Mouse (Mus musculus): ENCODE results near the gene Armc9.

Gene Armc9

GRCm38 (mm10) chr1:86154133-86154823, at the start of gene Armc9:
Gene Armc9 (plus strand): TSS chr1:86154780.
- DNase-seq (ENCODE audit: low read depth, low spot score) = peak; percentile 94

GRCm38 (mm10) chr1:86105054-86105453, 49.5 kb upstream of the Armc9 start:
- DNase-seq (ENCODE audit: low read depth, low spot score) = no peak

GRCm38 (mm10) chr1:86111779-86112178, 42.8 kb upstream of the Armc9 start, which contains the start of gene Htr2b:
Gene Htr2b (minus strand): TSS chr1:86111970.
- no peak for DNase-seq (ENCODE audit: low read depth, low spot score)

- no peak for DNase-seq (ENCODE audit: low read depth, low spot score)
Measured at GRCm38 (mm10) chr1:86114141-86114540, 40.4 kb upstream of the Armc9 start.

- DNase-seq (ENCODE audit: low read depth, low spot score) = no peak
Measured at GRCm38 (mm10) chr1:86119549-86119948, 35.0 kb upstream of the Armc9 start.

- DNase-seq (ENCODE audit: low read depth, low spot score) = no peak
Measured at GRCm38 (mm10) chr1:86126036-86126435, 28.5 kb upstream of the Armc9 start.

- DNase-seq (ENCODE audit: low read depth, low spot score) = no peak
Measured at GRCm38 (mm10) chr1:86133337-86133736, 21.2 kb upstream of the Armc9 start, which contains the start of gene Gm21972. Gene Gm21972 (plus strand): TSS chr1:86133637.

GRCm38 (mm10) chr1:86135315-86135714, 19.3 kb upstream of the Armc9 start:
- DNase-seq (ENCODE audit: low read depth, low spot score) = no peak

- no peak for DNase-seq (ENCODE audit: low read depth, low spot score)
Measured at GRCm38 (mm10) chr1:86141081-86141480, 13.5 kb upstream of the Armc9 start.

GRCm38 (mm10) chr1:86143165-86143564, 11.4 kb upstream of the Armc9 start:
- no peak for DNase-seq (ENCODE audit: low read depth, low spot score)

GRCm38 (mm10) chr1:86144001-86144944, 10.3 kb upstream of the Armc9 start:
- DNase-seq (ENCODE audit: low read depth, low spot score) = no peak

- no peak for DNase-seq (ENCODE audit: low read depth, low spot score)
Measured at GRCm38 (mm10) chr1:86146293-86146692, 8.3 kb upstream of the Armc9 start.

- no peak for DNase-seq (ENCODE audit: low read depth, low spot score)
Measured at GRCm38 (mm10) chr1:86147557-86147956, 7.0 kb upstream of the Armc9 start.

- no peak for DNase-seq (ENCODE audit: low read depth, low spot score)
Measured at GRCm38 (mm10) chr1:86148161-86148560, 6.4 kb upstream of the Armc9 start.

- DNase-seq (ENCODE audit: low read depth, low spot score) = no peak
Measured at GRCm38 (mm10) chr1:86150929-86151328, 3.7 kb upstream of the Armc9 start.

- DNase-seq (ENCODE audit: low read depth, low spot score) = no peak
Measured at GRCm38 (mm10) chr1:86151376-86151775, 3.2 kb upstream of the Armc9 start.

- no peak for DNase-seq (ENCODE audit: low read depth, low spot score)
Measured at GRCm38 (mm10) chr1:86152618-86153017, 2.0 kb upstream of the Armc9 start.

GRCm38 (mm10) chr1:86154824-86155164, 214 bp downstream of the Armc9 start:
- no peak for DNase-seq (ENCODE audit: low read depth, low spot score)

- no peak for DNase-seq (ENCODE audit: low read depth, low spot score)
Measured at GRCm38 (mm10) chr1:86156075-86156474, 1.5 kb downstream of the Armc9 start.

- DNase-seq (ENCODE audit: low read depth, low spot score) = no peak
Measured at GRCm38 (mm10) chr1:86156595-86156994, 2.0 kb downstream of the Armc9 start.

GRCm38 (mm10) chr1:86160059-86160458, 5.5 kb downstream of the Armc9 start:
- no peak for DNase-seq (ENCODE audit: low read depth, low spot score)

GRCm38 (mm10) chr1:86160479-86160878, 5.9 kb downstream of the Armc9 start:
- DNase-seq (ENCODE audit: low read depth, low spot score) = no peak

GRCm38 (mm10) chr1:86161061-86161460, 6.5 kb downstream of the Armc9 start:
- no peak for DNase-seq (ENCODE audit: low read depth, low spot score)

Data from WW6 (cell line).